Mouse (Mus musculus) erythroblast, embryonic 14.5 days (primary cell): ENCODE measurements at regions not wholly inside any gene's neighbourhood (a gene's known extent, or its start where the extent isn't known, plus 50 kb on each side); places are given as distances from the start of the nearest gene placed in this dataset.

Source experiments
- GATA1 ChIP-seq: IDR thresholded peaks from 2 replicates; pipeline ENCODE4 v1.6.1; 2012; ENCODE audit warnings: low read length, inconsistent platforms, mixed read lengths
- TAL1 ChIP-seq: IDR thresholded peaks from 3 replicates; pipeline ENCODE4 v1.6.1; 2012; ENCODE audit warnings: low read length, inconsistent platforms, mixed read lengths

- TF ChIP-seq GATA1 (no peak), TAL1 (no peak)
Measured at GRCm38 (mm10) chr13:97435865-97436718, 195.2 kb downstream of the Enc1 start.
